Mouse (Mus musculus): ENCODE results near the gene Irf1.

DNA sequence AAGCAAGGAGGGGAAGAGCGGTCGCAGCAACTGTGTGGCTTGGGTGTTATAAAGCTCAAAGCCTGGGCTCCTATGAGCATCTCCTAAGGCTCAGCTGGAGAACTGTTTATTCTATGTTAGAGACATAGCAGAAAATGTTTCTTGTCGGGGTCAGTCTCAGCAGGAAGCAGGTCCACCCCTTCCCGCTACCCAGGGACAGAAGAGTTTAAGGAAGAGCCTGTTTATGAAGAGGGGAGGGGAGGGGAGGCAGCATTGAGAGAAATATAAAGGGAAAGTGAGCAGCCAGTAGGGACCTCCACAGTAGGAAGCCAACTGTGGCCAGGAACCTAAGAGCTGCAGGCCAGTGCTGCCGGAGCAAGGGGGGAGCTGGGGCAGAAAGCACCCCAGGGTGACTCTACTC, 39.5 kb downstream of the Irf1 start:
- no peak for TF ChIP-seq POLR2A (IDR thresholded peaks at IDR 0.05; ENCODE audit: control insufficient read depth, extremely low read depth, insufficient read depth, low read length, poor library complexity)
- TF ChIP-seq CTCF (IDR thresholded peaks at IDR 0.05; ENCODE audit: borderline replicate concordance, control insufficient read depth, extremely low read depth, insufficient read depth, low read length, poor library complexity), result no peak

Measured in thymus, adult 2 months (tissue).